Mouse (Mus musculus) adrenal gland, postnatal 4 days (tissue): ENCODE measurements around the gene Hook2. TPM values are rescaled to one million over a fixed set of nuclear protein-coding genes. Genes with fewer than 3 reads are reported as not detected.
A peak's percentile ranks its signal among the peaks of the same experiment; 100 is the strongest.

ENCODE experiments used
- DNase-seq, 2 experiments: peaks; one replicate each; pipeline ENCODE4 v3.0.0; 2021 to 2022; ENCODE audit warnings: low spot score in 2 of 2, mixed read lengths in 2 of 2
- long read RNA-seq, 2 experiments: library from polyadenylated mRNA; stranded (forward); transcript quantifications; one replicate each; pipeline ENCODE4 v2.0.0; 2021
- total RNA-seq, 2 experiments: library from RNA; stranded (reverse); gene quantifications; 2 replicates each; pipeline ENCODE4 v1.2.3; 2021

Hook2 gene
- total RNA-seq = 10 to 100 TPM; 10.6 to 13.8 TPM
- long read RNA-seq, experiment 1, transcript Hook2-201 (22 exons, 2,580 nt) = major isoform, 5 of 11 reads
- long read RNA-seq, experiment 1, partial matches to known transcripts = 4 of 11 reads
- long read RNA-seq, experiment 1, other reads (novel, unspliced or antisense) = 1 of 11 reads
- long read RNA-seq, experiment 2, transcript Hook2-201 (22 exons, 2,580 nt) = major isoform, 20 of 49 reads
- long read RNA-seq, experiment 2, partial matches to known transcripts = 3 of 49 reads
- long read RNA-seq, experiment 2, other reads (novel, unspliced or antisense) = 24 of 49 reads

GRCm38 (mm10) chr8:84990349-84990748, at the start of gene Hook2:
Gene Hook2 (plus strand): TSS chr8:84990603.
- peak; percentile 80 to 92 for DNase-seq

GRCm38 (mm10) chr8:84943699-84944098, 46.7 kb upstream of the Hook2 start:
- DNase-seq = no peak

- DNase-seq = no peak
Observed at GRCm38 (mm10) chr8:84944478-84945160, 45.8 kb upstream of the Hook2 start.

- no peak for DNase-seq
Observed at GRCm38 (mm10) chr8:84945235-84945632, 45.2 kb upstream of the Hook2 start.

GRCm38 (mm10) chr8:84945633-84946527, 44.5 kb upstream of the Hook2 start:
- DNase-seq = no peak

GRCm38 (mm10) chr8:84946528-84947240, 43.7 kb upstream of the Hook2 start, which contains the start of gene Rtbdn:
Gene Rtbdn (plus strand): TSS chr8:84946991.
- DNase-seq = no peak

GRCm38 (mm10) chr8:84947241-84947545, 43.2 kb upstream of the Hook2 start:
- no peak for DNase-seq

- DNase-seq = no peak
Observed at GRCm38 (mm10) chr8:84949753-84950152, 40.6 kb upstream of the Hook2 start.

- DNase-seq = no peak
Observed at GRCm38 (mm10) chr8:84952612-84953255, 37.7 kb upstream of the Hook2 start.

GRCm38 (mm10) chr8:84956768-84957167, 33.6 kb upstream of the Hook2 start:
- DNase-seq = peak in 1 of 2 experiments; percentile 64

GRCm38 (mm10) chr8:84959811-84960210, 30.6 kb upstream of the Hook2 start:
- no peak for DNase-seq

GRCm38 (mm10) chr8:84963952-84964351, 26.5 kb upstream of the Hook2 start:
- no peak for DNase-seq

- DNase-seq = peak; percentile 69 to 80
Observed at GRCm38 (mm10) chr8:84965731-84966291, 24.6 kb upstream of the Hook2 start.

- no peak for DNase-seq
Observed at GRCm38 (mm10) chr8:84966603-84967002, 23.8 kb upstream of the Hook2 start.

GRCm38 (mm10) chr8:84967532-84968304, 22.7 kb upstream of the Hook2 start:
- DNase-seq = no peak

- no peak for DNase-seq
Observed at GRCm38 (mm10) chr8:84968650-84969049, 21.8 kb upstream of the Hook2 start.

GRCm38 (mm10) chr8:84969241-84970134, 20.9 kb upstream of the Hook2 start, which contains the start of the genes Gm49661, Prdx2 and Rnaseh2a:
Gene Gm49661 (minus strand): TSS chr8:84969433.
Gene Prdx2 (plus strand): TSS chr8:84969587.
Gene Rnaseh2a (minus strand): TSS chr8:84969767.
- peak; percentile 61 to 70 for DNase-seq

GRCm38 (mm10) chr8:84970135-84970790, 20.1 kb upstream of the Hook2 start:
- no peak for DNase-seq
